Mouse (Mus musculus) hematopoietic stem cell, adult 5-6 weeks (primary cell): ENCODE data around the gene Lrrc29. TPM values are rescaled to one million over a fixed set of nuclear protein-coding genes. Genes with fewer than 3 reads are reported as not detected.
A peak's percentile ranks its signal among the peaks of the same experiment; 100 is the strongest.

ENCODE experiments used
- ATAC-seq, 2 experiments: fragments of 125-278 bp in 1 of 2; replicated peaks in 1 of 2; 2 replicates each; pipeline ENCODE4 v1.8.0; 2016 to 2017; ENCODE audit warnings: inconsistent platforms in 2 of 2, mild to moderate bottlenecking in 2 of 2, moderate number of reproducible peaks in 2 of 2, low read depth in 1 of 2, moderate TSS enrichment in 1 of 2; ENCODE audit not compliant: low FRiP score in 2 of 2, poor library complexity in 2 of 2, severe bottlenecking in 2 of 2, insufficient read depth in 1 of 2, low TSS enrichment in 1 of 2
- total RNA-seq: library from RNA; stranded (forward); fragments of 172-1452, 232-1000 nt; gene quantifications from 2 replicates; pipeline ENCODE4 v1.2.3, GENCODE M21; 2017

Lrrc29 gene
- total RNA-seq, 1 experiment from 2014 or later = 0.65 TPM

DNA sequence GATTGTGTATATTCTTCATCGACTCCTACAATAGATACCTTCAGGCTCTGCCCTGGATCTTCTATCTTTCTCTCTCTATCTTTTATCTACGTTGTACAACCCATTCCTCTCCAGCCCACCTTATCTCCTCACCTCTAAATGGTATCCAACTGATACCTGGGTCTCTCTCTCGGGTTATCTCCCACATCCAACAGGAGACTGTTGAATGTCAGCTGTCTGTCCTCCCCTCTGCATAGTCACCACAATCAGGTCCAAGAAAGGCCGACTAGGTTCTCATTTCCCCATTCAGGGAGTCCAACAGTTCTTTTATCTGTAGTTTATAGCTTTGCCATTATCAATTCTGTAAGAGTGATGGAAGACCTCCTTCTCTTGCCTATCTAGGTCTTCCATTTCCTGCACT, 43.8 kb downstream of the Lrrc29 start:
- no peak for ATAC-seq

DNA sequence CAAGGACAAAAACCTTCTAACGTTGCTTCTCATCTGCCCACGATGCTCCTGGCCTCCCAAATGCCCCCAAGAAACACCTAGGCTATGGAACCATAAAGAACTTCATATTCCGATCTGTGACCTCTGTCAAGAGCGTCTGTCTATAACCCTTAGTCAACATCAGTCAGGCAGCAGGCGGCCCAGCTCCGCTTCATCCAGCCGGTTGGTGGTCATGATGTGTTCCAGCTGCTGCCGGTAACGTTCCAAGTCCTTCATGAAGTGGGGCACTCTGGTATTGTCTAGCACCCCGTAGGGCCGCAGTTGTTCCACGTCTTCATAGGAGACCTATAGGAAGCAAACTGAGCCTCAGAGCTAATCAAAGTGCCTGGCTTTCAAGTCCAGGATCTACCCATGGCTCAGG, 44.3 kb downstream of the Lrrc29 start:
- no peak for ATAC-seq

DNA sequence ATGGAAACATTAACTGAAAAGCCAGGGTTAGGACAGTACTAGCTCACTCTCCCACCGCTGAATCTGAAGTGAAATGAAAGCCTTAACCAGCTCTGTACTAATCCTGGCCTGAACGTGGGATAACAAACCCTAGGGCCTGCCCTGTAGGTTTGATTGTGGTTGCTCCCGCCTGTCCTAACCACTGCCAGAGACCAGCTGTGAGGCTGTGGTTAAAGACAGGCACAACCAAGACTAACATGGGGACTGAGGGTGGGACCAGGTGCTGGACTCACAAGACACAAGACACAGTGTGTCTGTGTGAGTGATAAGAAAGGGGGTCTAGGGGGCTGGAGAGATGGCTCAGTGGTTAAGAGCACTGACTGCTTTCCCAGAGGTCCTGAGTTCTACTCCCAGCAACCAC, 45.5 kb downstream of the Lrrc29 start:
- ATAC-seq = no peak

DNA sequence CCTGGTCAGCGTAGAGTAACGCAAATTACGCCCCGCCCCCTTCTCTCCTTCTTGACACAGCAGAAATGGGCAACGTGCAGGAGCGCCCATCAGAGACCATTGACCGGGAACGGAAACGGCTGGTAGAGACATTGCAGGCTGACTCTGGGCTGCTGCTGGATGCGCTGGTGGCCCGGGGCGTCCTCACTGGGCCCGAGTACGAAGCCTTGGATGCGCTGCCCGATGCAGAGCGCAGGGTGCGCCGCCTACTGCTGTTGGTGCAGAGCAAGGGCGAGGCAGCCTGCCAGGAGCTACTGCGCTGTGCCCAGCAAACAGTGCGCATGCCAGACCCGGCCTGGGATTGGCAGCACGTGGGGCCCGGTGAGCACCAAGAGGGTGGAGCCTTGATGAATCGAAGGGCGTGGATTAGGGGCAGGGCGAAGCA, 47.2 kb downstream of the Lrrc29 start:
- ATAC-seq = peak; percentile 51 to 76

DNA sequence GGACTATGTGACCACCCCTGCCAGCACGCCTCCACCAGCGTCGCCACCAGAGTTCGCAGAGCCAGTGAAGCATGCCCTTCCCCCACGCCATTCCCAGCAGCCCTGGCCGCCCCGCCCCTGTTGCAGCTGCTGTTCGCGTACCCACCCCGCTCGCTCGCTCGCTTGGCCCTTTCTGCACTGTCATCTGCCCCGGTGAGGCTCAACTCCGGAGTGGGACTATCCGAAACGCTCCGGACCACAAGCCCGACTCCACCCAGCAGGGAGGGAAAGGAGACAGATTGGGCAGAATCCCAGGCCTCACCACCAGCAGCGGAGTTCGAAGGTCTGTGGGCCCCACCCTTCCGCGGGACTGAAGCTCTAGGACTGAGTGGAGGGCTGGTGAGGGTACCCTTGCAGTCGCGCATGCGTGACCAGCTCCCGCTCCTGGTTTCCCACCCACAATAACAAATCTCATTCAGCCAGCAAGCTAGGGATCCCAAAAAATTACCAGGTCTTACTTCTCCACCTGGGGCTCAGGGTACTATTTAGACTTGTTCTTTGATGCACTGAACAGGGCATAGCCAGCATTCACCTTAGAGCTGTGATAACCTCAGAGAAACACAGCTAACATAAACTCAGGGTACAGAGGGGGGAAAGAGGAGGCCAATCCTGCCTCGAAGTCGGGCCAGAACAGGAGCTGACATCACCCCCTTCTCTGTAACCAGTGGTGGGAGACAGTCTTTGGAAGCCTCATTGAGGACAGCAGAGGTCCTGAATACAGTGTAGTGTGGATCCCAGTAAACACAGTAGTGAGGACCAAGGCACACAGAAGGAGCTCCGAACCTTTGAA, 49.6 kb downstream of the Lrrc29 start:
- peak; percentile 54 to 65 for ATAC-seq

DNA sequence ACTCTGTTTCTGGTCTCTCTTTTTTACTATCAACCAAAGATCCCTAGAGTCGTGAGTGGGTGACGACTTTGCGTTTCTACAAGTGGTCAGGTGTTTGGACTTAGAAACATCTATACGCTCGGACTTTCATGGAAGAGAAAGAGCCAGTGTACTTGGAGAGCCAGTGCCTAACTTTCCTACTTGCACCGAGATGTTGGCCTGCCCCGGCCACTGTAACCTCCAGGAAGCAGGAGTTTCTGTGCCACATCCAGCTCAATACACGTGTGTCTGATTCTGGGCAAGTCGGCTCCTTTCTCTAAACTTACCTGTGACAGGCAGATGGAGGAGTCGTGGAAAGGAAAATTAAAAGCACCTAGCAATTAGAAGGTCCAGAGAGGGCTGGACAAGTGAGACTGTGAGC, 50.2 kb downstream of the Lrrc29 start, which contains the start of gene Nol3:
Gene Nol3 (plus strand): TSS at position 301 of the 400 bp plus-strand sequence.
- ATAC-seq = no peak

DNA sequence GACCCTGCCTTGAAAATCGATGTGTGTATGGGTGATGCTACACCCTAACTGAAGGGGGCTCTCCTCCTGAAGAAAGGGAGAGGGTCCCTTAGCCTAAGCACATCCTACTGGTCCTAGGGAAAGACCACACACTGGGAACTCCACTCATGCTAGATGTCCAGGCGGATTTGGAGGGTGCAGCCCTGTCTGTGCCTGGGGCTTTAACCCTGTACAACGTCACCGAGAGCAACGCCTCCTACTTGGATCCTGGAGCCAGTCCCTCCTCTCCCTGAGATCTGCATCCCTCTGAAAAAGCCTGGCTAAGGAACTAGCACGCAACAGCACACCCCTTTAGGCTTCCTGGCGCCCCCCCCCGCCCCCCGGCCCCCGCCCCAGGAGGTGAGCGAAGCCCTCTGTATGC, 50.7 kb downstream of the Lrrc29 start:
- no peak for ATAC-seq

DNA sequence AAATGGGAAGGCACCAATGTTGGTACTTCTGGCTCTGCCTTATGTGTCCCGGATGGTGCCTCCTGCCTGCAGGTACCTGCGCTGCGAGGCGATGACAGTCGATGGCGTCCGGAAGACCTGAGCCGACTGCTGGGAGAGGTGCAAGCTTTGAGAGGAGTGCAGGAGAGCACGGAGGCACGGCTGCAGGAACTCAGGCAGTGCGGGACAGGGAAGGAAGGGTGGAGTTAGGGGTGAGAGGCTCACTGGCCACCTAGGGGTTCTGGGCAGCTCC, 55.2 kb downstream of the Lrrc29 start:
- no peak for ATAC-seq

DNA sequence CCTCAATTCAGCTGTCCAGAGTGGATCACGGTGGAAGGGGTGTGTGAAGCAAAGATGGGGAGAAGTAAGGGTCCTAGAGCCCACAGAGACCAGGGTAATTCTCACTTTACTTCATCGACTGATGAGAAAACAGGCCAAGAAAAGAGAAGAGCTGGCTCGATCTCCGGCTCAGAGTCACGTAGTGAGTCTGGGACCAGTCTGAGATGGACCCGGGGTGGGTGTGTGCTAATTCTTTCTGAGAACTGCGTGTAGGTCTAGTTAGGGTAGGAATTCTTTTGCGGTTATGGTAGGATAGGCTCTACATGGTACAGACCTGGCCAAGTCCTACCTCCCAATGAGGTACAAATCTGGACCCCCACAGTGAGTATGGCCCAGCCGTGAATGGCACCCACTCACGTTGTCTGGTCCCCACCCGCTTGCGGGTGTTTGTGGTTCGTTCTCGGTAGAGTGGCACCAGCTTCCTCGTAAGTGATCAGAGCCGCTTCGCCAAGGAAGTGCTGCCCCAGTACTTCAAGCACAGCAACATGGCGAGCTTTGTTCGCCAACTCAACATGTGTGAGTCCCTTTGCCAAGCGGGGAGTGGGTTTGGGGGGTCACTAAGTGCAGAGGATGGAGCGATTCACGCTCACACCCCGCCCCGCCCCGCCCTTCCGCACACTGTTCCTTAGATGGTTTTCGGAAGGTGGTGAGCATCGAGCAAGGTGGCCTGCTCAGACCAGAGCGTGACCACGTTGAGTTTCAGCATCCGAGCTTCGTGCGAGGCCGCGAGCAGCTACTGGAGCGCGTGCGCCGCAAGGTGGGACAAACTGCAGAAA, 55.8 kb downstream of the Lrrc29 start:
- ATAC-seq = no peak

DNA sequence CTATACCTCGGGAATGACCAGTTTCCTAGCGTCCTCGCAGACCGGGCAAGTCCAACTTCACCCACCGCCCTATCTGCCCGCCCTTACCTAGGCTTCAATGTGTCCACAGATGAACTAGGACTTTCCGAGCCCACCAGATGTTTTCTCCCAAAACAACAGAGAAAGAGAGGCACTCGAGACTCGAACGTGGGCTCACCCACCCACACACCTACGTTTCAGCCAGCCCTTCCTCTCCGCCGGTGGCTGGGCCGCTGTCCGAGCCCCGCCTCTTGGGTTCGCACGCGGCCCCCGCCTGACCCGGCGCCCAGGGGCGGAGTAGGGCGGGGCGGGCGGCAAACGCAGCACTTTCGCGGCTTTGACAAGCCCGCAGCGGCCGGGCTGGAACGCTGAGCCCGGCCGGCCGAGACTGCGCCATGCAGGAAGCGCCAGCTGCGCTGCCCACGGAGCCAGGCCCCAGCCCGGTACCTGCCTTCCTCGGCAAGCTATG, 56.6 kb downstream of the Lrrc29 start, which contains the start of gene Hsf4:
Gene Hsf4 (plus strand): TSS at position 341 of the 487 bp plus-strand sequence.
- ATAC-seq = no peak

DNA sequence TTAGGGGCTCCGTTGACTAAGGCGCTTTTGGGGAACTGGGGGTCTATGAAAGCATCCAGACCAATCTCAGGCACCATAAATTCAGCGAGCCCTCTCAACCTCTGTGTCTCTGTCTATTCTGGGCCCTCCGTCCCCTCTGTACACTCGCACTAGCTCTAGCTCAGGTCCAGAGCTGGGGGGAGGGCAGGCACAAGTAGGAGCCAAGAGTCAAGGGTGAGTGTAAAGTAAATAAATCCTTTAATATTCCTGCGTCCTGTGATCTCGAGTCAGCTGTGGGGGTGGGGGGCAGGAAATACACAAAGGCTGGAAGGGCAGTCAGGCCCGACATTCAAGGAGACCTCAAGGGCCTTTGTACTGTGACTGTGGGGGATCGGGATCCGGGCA, 57.0 kb downstream of the Lrrc29 start:
- ATAC-seq = no peak

DNA sequence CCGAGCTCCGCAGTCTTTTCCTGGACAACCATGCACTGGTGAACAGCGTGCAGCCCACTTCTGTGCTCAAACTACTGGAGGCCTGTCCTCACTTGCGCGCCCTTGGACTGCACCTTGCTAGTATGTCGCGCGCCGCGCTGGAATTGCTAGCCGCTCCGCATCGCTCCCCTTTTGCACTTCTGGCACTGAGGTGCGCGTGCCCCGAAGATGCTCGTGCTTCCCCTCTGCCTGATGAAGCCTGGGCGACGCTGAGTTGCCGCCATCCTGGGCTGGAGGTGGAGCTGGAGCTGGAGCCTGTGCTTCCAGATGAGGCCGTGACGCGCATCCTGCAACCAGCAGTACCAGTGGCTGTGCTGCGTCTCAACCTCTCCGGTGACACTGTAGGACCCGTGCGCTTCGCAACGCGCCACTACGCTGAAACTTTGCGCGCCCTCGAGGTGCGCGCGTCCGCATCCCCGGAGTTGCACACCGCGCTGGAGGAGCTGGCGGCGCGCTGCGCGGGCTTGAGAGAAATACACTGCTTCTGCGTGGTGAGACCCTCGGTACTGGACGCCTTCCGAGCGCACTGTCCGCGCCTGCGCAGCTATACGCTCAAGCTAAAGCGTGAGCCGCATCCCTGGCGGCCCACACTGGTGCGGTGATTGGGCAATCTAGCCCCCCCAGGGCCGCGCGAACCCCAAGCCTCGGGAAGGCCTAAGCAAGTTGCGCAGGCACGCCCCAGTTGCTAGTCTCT, 57.6 kb downstream of the Lrrc29 start:
- no peak for ATAC-seq

DNA sequence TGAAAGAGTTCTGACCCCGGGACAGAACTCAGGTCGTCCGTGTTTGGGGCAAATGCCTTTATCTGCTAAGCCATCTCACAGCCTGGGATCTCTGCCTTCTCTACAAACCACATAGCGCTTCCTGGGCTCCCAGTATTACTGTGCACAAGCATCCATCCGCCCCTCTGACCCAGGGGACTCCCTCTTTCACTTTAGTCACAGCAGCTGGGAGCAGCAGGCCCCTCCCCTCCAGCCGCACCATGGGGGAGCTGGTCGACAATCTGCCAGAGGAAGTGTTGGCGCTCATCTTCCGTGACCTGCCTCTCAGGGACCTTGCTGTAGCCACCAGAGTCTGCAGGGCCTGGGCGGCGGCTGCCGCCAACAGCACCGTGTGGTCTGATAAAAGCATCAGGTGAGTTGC, 59.3 kb downstream of the Lrrc29 start:
- ATAC-seq = no peak

DNA sequence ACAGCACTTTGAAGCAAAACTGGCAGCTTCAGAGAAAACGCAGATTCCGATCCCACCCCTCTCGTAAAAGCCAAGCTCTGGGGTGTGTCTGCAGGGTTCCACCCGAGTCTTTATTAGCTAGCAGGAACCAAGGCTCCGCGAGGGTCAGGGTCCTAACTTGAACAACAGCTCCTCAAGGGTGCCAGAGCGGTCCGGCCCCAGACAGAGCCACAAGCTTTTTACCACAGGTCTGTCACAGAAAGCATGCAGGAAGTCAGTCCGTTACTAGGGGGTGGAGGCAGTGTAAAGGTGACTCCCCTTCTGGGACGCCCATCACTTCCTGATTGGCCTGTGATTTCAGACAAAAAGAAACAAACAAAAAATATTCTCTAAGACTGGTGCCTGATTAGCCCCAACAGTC, 61.0 kb downstream of the Lrrc29 start:
- peak; percentile 65 to 80 for ATAC-seq

DNA sequence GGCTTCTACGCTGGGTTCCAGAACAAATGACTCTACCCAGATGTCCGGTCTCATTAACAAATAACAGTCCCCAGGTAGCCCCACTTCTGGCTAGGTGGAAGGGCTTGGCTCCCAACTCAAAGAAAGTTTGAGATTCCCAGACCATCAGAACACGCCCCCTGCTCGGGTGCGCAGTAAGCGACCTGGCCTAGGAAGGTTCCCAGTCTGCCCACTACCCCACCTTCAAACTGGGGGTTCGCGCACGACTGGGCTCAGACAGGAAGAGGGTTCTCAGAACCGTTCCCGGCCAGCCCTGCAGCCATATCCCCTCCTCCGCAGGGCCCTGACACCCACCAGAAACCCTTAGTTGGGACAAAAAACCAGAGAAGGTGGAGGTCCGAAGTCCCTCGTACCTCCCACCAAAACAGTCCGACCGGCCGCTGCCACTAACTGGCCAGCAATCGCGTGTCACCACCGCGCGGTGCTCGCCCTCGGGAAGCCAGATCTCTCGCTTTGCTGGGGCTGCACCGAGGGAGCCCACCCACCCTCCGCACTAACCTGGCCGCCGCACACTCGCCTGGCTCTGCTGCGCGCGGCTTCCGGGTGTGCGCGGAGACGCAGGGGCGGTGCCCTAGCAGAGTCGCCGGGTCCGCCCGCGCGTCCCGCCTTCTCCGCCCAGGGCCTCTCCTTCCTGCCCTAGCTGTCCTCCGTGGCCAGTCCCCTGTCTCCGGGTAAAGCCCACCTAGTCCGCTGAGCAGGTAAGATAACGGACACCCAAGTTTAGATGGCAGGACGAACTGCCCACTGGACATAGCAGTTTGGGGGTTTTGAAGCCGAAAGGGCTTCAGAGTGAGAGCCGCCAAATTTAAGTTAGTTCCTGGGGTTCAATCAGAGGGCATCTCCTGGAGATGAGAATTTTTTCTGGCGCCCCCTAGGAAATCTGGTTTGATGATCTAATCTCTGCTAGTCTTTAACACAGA, 61.8 kb downstream of the Lrrc29 start, which contains the start of the genes Tradd and Fbxl8:
Gene Tradd (minus strand): TSS at position 586 of the 959 bp plus-strand sequence.
Gene Fbxl8 (plus strand): TSS at position 625 of the 959 bp plus-strand sequence.
- ATAC-seq = peak; percentile 51 to 73

DNA sequence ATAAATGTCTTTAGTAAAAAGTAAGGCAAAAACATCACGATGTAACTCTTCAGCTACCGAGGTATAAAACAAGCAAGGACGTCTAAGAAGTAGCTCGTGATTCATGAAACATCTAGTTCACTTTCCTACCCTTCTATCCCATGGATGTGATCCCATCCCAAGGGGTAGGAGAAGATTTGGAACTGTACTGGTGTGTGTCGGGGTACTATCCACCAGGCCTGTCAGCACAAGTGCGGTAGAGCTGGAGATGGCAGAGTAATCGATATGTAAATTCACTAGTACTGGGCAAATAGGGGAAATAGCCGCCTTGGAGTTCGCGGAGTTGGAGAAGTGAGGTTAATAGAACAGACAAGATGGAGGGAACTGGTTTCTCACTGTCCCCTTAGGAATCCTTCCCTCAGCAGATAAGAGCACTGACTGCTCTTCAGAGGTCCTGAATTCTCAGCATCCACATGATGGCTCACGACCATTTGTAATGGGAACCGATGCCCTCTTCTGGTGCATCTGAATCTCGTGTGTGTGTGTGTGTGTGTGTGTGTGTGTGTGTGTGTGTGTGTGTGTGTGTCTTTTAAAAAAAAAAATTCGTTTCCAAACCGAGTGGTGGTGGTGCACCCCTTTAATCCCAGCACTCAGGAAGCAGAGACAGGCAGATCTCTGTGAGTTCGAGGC, 62.7 kb downstream of the Lrrc29 start:
- ATAC-seq = no peak
